Mouse (Mus musculus): ENCODE results near the gene Bag3.

- TF ChIP-seq CTCF (IDR thresholded peaks at IDR 0.05; ENCODE audit: low read depth, low read length) (no peak), POLR2AphosphoS5 (IDR thresholded peaks at IDR 0.05; ENCODE audit: insufficient replicate concordance, low read depth, low read length) (no peak), GATA1 (IDR thresholded peaks at IDR 0.05; ENCODE audit: borderline replicate concordance, low read length) (no peak), GATA2 (IDR thresholded peaks at IDR 0.05; ENCODE audit: borderline replicate concordance, low read depth, low read length) (no peak), TAL1 (conservative IDR thresholded peaks at IDR 0.05; ENCODE audit: low read depth, low read length) (no peak)
These were observed 5.2 kb downstream of the Bag3 start for GRCm38 (mm10) chr7:128528596-128528995.
